Mouse (Mus musculus) lung, postnatal 36 days (tissue): ENCODE measurements at regions not wholly inside any gene's neighbourhood (a gene's known extent, or its start where the extent isn't known, plus 50 kb on each side); places are given as distances from the start of the nearest gene placed in this dataset.
"Not testable (repeated sequence)": the region's sequence is repeated elsewhere in the genome, so short reads cannot be mapped to it uniquely, and the experiment has no call there.

ENCODE experiments used
- DNase-seq: peaks from one replicate; pipeline ENCODE4 v3.0.0; 2022; ENCODE audit warnings: mixed read lengths

DNA sequence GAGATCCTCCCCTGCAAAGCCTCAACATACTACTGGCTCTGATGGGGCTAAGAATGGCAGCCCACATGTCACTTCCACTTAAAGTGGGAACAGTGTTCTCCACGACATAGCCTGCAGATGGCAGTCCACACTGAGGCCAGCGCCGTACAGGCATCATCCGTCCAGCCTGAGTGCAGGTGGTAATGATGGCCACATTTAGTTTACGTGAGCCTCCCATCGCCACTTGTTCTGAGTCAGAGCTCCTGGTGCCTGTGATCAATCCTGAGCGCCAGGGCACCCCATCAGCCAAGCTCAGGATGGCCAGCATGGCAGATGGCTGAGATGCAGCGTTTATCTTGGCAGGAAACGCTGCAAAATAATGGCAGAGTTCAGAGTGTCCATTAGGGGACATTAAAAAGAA, 159.6 kb downstream of the Adgrd1 start:
- no peak for DNase-seq

DNA sequence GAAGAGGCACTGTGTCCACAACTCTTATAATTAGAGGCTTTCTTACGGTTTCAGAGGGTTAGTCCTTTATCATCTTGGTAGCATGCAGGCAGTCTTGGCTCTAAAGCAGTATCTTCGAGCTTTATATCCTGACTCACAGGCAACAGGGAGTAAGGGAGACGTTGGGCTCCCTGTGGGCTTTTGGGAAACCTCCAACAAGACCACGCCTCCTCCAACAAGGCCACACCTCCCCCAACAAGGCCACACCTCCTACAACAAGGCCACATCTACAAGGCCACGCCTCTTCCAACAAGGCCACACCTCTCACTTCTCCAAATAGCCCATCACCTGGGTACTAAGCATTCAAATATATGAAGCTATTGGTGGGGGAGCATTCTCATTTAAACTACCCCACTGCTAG, 160.7 kb downstream of the Adgrd1 start:
- DNase-seq: no peak

GRCm38 (mm10) chr5:129260689-129261088, 164.1 kb downstream of the Adgrd1 start:
- peak; percentile 67 for DNase-seq

DNA sequence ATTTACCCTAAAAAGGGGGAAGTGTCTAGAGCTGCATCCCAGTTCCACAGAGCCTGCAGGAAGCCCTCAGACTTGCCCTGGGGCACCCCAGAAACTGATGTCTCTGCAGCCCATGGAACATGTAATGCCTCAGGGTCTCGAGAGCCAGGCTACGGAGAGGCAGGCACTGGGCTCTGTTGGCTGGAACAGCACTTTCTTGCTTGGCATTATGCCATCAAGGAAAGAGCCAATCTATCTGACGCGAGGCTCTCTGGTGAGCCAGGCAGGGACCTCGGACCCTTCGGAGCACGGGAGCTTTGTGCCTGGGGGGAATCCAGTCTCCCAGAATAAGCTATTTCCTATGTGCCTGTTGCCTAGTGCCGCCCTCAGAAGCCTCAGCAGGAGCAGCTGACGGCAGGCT, 166.6 kb downstream of the Adgrd1 start:
- peak; percentile 27 for DNase-seq

DNA sequence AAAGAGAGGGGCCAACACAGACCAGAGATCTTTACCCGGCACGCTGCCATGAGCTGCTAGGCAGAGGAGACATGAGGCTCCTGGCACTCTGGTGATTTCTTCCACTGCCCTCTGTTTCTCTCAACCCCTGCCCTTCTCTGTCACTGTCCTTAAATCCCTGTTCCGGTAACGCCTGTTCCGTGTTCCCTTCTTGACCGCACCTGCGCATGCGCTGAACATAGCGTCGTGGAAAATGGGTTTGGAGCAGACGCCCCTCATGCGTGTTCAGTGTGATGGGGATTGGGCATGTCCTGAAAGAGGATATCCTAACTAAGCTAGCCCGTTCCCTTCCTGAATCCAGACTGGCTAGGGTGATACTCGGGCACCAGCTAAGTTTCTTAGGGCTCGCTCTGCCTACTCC, 167.8 kb downstream of the Adgrd1 start:
- no peak for DNase-seq

DNA sequence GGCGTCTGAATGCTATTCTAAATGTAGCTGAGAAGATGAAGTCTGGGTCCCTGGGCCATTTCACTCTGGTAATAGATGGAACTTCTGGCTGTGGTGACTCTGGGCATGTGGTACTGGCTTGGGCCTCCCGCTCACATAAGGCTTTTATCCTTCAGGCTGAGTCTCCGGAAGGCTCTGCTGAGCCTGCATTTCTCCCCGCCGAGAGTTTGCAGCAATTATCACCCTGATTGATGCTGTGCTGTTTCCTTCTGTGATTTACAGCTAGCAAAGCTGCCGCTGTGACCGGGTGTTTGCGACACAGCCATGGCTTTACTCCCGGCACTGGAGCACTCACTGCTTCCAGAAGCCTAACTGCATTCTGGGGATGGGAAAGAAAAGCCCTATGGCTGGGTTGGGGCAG, 171.9 kb downstream of the Adgrd1 start:
- no peak for DNase-seq

GRCm38 (mm10) chr5:129270051-129270472, 173.5 kb downstream of the Adgrd1 start:
- DNase-seq: no peak

- DNase-seq: no peak
Observed at GRCm38 (mm10) chr5:129281406-129281805, 184.9 kb downstream of the Adgrd1 start.

DNA sequence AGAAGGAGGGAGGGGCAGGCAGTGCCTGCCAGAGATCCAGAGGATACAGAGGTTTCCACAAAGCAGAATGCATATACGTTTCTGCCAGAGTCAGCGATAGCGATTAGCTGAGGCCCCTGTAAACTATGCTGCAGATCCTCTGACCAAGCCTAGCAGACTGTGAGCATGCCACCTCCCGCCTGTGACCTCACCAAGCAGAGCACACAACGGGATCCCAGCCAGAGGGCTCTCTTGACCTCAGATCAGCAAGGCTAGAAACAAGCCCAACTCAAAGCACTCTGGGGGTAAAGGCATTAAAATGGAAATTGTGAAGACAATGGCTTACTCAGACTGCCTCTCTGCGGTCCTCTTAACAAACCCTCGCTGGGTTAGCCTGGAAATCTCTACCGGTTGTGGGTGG, 185.6 kb downstream of the Adgrd1 start:
- DNase-seq: no peak

DNA sequence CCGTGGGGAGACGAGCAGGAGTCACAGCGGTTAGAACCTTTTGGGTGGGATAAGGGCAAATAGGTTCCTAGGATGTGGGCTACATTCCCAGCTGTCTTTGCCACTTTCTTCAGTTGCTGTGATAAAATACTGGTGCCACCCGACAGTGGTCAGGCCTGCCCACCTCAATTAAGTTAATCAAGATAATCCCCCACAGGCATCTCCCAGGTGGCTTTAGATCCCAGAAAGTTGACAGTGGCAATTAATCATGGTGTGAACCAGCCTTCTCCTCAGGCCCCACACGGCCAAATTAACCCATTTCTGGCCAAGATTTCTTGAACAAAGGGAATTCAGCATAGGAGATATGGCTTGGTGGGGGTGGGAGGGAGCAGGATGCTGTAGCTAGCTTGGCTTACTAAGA, 186.3 kb downstream of the Adgrd1 start:
- no peak for DNase-seq

DNA sequence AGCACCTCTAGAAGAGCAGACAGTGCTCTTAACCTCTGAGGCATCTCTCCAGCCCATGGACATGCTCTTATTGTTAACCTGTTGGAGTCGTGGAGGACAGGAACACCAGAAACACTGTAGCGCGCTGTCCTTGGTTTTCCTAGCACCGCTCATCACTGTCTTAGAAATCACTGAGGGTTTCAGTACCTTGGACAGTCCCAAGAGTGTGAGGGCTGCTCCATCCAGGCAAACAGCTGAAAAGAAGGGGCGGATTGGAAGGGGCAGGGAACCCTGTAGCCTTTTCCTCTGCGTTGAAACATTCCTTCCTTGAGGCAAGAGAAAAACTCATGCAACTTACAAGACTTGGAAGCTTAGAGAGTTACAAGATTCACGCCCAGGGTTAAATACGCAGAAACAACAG, 190.9 kb downstream of the Adgrd1 start:
- no peak for DNase-seq

DNA sequence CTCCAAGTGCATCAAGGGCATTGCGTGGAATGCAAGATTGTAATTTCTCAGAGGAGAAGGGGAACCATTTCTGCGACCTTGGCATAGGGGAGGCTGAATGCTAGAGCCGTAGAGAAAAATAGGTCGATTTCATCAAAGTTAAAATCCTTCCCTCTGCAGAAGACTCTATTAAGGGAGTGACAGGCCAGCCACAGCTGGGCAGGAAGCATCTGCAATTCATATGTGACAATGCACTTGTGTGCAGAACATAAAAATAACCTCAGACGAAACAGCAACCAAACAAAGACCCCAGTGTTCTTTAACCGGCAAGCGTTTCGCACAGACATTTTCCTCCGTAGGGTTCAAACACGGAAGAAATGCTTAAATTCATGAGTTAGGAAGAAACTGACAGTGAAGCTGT, 196.3 kb downstream of the Adgrd1 start:
- not testable (repeated sequence) for DNase-seq

GRCm38 (mm10) chr5:129294861-129295542, 198.5 kb downstream of the Adgrd1 start:
- DNase-seq: not testable (repeated sequence)

GRCm38 (mm10) chr5:129297657-129298349, 201.3 kb downstream of the Adgrd1 start:
- peak; percentile 9 for DNase-seq

DNA sequence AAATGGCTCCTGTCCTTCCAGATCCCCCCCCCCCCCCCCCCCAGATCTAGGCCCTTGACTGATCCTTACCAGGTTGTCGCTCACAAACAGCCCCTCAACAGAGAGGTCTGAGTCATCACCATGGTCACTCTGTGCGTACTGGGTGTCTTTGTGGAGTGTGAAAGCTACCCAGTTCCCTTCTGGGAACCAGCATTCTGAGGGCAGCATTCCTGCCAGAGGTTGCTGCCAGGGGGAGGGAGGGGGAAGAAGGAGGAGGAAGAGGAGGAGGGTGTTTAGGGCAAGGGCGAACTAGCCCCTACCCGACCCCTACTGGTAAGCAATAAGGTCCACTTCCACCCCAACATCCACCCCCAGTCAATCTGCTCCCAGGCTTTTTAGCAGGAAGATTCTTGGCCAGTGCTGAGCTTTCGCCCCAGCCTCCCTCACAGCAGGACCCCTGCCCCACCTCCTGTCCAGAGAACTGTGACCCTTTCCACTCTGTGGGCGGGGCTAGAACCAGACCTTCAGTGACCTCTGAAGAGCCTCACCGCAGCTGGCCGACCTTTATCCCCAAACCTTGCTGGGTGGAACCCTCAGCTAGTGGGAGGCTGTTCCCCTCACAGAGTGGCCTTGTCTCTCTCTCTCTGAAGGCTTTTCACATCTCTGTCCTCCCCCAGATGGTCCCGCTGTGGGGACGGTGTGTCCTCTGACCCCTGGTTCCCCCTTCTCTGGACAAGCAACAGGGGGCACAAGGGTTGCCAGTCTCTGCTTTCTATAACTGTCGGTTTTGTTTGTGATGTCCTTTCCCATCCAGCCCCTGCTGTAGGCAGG, 202.2 kb upstream of the Sfswap start:
- DNase-seq: no peak

GRCm38 (mm10) chr5:129299456-129299765, 201.6 kb upstream of the Sfswap start:
- DNase-seq: peak; percentile 9

- DNase-seq: no peak
Observed at GRCm38 (mm10) chr5:129300423-129300822, 200.6 kb upstream of the Sfswap start.

GRCm38 (mm10) chr5:129315626-129316025, 185.4 kb upstream of the Sfswap start:
- DNase-seq: no peak

DNA sequence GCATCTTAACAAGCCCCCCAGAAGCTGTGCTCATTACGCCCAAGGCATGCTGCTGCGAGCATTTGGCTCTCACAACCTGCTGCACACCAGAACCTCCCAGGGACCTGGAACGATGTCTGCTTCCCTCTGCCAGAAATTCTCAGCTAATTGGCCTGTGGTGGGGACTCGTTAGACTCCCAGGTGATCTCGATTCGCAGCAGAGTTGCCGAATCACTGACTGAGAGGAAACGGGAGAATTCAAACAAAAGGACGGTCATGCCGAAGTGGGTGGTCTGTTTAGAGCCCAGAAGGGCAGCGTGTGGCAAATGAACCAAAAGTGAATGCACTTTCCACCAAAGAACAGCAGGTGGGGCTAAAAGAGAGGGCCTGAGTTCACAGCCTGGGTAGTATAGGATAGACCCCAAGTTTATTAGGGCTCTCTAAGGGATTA, 169.9 kb upstream of the Sfswap start:
- no peak for DNase-seq

GRCm38 (mm10) chr5:129332014-129332413, 169.0 kb upstream of the Sfswap start:
- DNase-seq: no peak

- DNase-seq: no peak
Observed at GRCm38 (mm10) chr5:129338511-129338910, 162.5 kb upstream of the Sfswap start.

DNA sequence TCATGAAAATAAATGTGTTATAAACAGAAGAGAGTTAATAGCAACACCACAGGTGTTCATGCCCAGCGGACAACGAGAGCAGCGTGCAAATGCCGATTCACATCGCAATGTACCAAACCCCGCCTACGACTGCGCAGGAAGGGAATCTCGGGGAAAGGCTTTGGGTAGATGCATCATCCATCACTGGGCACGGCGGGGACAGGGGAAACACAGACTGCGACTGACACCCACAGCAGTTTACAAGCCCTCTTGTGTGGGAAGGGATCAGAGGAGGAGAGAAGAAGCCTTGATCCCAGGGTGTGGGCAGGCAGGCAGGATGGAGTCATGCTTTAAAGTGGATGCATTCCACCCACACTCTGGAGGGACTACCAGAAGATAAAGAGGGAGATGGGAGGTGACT, 157.0 kb upstream of the Sfswap start:
- DNase-seq: no peak

DNA sequence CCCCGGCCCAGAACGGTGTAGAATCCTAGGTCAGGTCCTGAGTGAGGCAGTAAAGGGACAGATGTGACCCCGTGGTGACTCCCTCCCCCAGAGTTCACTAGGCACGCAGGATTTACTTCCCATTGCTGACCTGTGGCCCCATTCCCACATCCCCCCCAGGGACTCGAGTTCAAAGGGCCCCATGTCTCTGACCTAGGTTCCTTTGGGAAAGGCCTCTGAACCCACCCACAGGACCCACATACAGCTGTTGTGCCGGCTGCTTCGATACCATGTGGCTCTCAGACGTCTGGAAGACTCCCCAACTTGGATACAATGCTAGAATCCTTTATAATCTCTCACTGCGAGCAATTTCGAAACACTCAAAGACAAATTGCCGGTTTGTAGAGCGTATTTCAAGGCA, 151.0 kb upstream of the Sfswap start:
- DNase-seq: no peak

DNA sequence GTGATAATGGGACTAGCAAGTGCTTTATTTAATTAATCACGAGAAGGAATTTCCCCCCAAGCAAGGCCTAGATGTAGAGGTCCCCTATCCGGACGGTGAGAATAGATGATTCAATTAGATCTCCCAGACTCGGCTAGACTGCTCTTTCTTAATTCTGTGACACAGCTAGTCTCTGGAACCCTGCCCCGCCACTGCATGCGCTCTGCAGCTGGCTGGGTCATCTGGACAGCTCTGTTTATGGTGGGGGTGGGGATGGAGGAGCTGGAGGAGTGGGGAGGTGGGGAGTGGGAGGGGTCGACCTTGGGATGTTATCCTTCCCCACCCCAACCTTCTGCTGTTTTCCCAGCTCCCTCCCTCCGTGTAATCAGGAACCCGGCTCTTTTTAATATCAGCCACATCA, 147.5 kb upstream of the Sfswap start:
- DNase-seq: no peak
